Mouse (Mus musculus) heart, embryonic 15.5 days (tissue): ENCODE results near the gene Neurl3. TPM values are rescaled to one million over a fixed set of nuclear protein-coding genes. Genes with fewer than 3 reads are reported as not detected.

Experiments used
- ATAC-seq: fragments of 200-750 bp; cut with Nextera tagmentation; replicated peaks from 2 replicates; pipeline ENCODE4 v1.8.0; 2017; ENCODE audit warnings: low read depth, moderate TSS enrichment; ENCODE audit not compliant: insufficient number of reproducible peaks, insufficient read depth, low FRiP score
- H3K27ac ChIP-seq: fragments of 300-500 bp; sonication (generic); 2 replicates; pipeline ENCODE4 v1.5.1; 2015; ENCODE audit warnings: mild to moderate bottlenecking, inconsistent platforms
- H3K27me3 ChIP-seq: fragments of 300-500 bp; sonication (generic); 2 replicates; pipeline ENCODE4 v1.6.1; 2015; ENCODE audit warnings: inconsistent platforms
- H3K36me3 ChIP-seq: fragments of 300-500 bp; sonication (generic); 2 replicates; pipeline ENCODE4 v1.6.1; 2015; ENCODE audit warnings: mild to moderate bottlenecking, inconsistent platforms
- H3K4me1 ChIP-seq: fragments of 300-500 bp; sonication (generic); replicated peaks from 2 replicates; pipeline ENCODE4 v1.6.1; 2015; ENCODE audit warnings: inconsistent platforms
- H3K4me2 ChIP-seq: fragments of 300-500 bp; sonication (generic); 2 replicates; pipeline ENCODE4 v1.6.1; 2015; ENCODE audit warnings: inconsistent platforms, mild to moderate bottlenecking, moderate library complexity
- H3K4me3 ChIP-seq: fragments of 300-500 bp; sonication (generic); 2 replicates; pipeline ENCODE4 v1.5.1; 2015; ENCODE audit warnings: mild to moderate bottlenecking, inconsistent platforms
- H3K9ac ChIP-seq: fragments of 300-500 bp; sonication (generic); 2 replicates; pipeline ENCODE4 v1.6.1; 2015; ENCODE audit warnings: mild to moderate bottlenecking, inconsistent platforms
- H3K9me3 ChIP-seq: fragments of 300-500 bp; sonication (generic); replicated peaks from 2 replicates; pipeline ENCODE4 v1.6.1; 2016; ENCODE audit warnings: inconsistent platforms
- WGBS: fragments of 180-500 bp; shearing (Covaris S2); methylation state at CpG from one replicate; pipeline ENCODE4 v1.1.7; 2015; ENCODE audit warnings: mixed read lengths; 5-methylcytosine and 5-hydroxymethylcytosine counted together
- polyA plus RNA-seq: library from polyadenylated mRNA; unstranded; fragments of >200 nt; fragmentation: Nextera tagmentation; extraction: Ambion mirVana; gene quantifications from 2 replicates; pipeline ENCODE4 v1.2.1, GENCODE M21; 2015

The Neurl3 gene
- polyA plus RNA-seq, 1 experiment from 2014 or later: 4.5 TPM

GRCm38 (mm10) chr1:36307495-36308280 lies 33.2 kb upstream of the Neurl3 start, which contains the start of gene Arid5a:
Gene Arid5a, plus strand, starts transcription at chr1:36307733.
- H3K4me3 ChIP-seq: peak within 1 kb of the TSS; percentile 79
- under 1% methylated on average over 65 of the region's 65 CpGs for WGBS
- H3K9ac ChIP-seq: peak within 1 kb of the TSS; percentile 83
- H3K36me3 ChIP-seq: no peaks in the 10 kb centered on the region
- ATAC-seq: peak; percentile 82
- H3K4me2 ChIP-seq: peak within 1 kb of the TSS; percentile 89
- H3K9me3 ChIP-seq: no peaks in the 10 kb centered on the region
- no peaks in the 10 kb centered on the region for H3K27me3 ChIP-seq
- H3K4me1 ChIP-seq: peaks cover 44% of the 10 kb centered on the region
- peak within 1 kb of the TSS; percentile 88 for H3K27ac ChIP-seq

- Histone ChIP-seq H3K27me3 (no peaks in the 10 kb centered on the region), H3K4me3 (no peak overlapping the region), H3K4me1 (peaks cover 47% of the 10 kb centered on the region), H3K36me3 (no peaks in the 10 kb centered on the region), H3K9me3 (no peaks in the 10 kb centered on the region), H3K9ac (no peak overlapping the region), H3K27ac (no peak overlapping the region), H3K4me2 (no peak overlapping the region; the same call in 1 of the 2 replicates)
- ATAC-seq: no peak
- WGBS: 61% methylated on average over 7 of the region's 7 CpGs
Measured at GRCm38 (mm10) chr1:36307121-36307494, 32.6 kb upstream of the Neurl3 start.

GRCm38 (mm10) chr1:36306120-36306519 lies 31.6 kb upstream of the Neurl3 start:
- ATAC-seq: no peak

GRCm38 (mm10) chr1:36304764-36305163 lies 30.3 kb upstream of the Neurl3 start:
- H3K36me3 ChIP-seq: no peaks in the 10 kb centered on the region
- no peak overlapping the region for H3K4me3 ChIP-seq
- no peak overlapping the region for H3K9ac ChIP-seq
- no peak for ATAC-seq
- H3K27me3 ChIP-seq: peaks cover 10% of the 10 kb centered on the region
- no peaks in the 10 kb centered on the region for H3K9me3 ChIP-seq
- 0 out of 2 replicates have a peak overlapping the region, but pooled peaks have one; percentile 3 for H3K4me2 ChIP-seq
- peaks cover 44% of the 10 kb centered on the region for H3K4me1 ChIP-seq
- H3K27ac ChIP-seq: peak overlapping the region; percentile 68
- 32% methylated on average over 7 of the region's 7 CpGs for WGBS

More at GRCm38 (mm10) chr1:36306120-36306519, 31.6 kb upstream of the Neurl3 start:
- no peak overlapping the region for H3K4me3 ChIP-seq
- H3K9ac ChIP-seq: no peak overlapping the region
- H3K27ac ChIP-seq: no peak overlapping the region
- no peaks in the 10 kb centered on the region for H3K27me3 ChIP-seq
- H3K9me3 ChIP-seq: no peaks in the 10 kb centered on the region
- H3K4me1 ChIP-seq: peaks cover 47% of the 10 kb centered on the region
- no peaks in the 10 kb centered on the region for H3K36me3 ChIP-seq
- no peak overlapping the region for H3K4me2 ChIP-seq
- WGBS: 81% methylated on average over 6 of the region's 6 CpGs

GRCm38 (mm10) chr1:36303381-36304320 lies 29.2 kb upstream of the Neurl3 start:
- H3K9me3 ChIP-seq: no peaks in the 10 kb centered on the region
- peak overlapping the region; percentile 84 for H3K4me2 ChIP-seq
- H3K9ac ChIP-seq: peak overlapping the region; percentile 49; the same call in 1 of the 2 replicates
- H3K4me1 ChIP-seq: peaks cover 33% of the 10 kb centered on the region
- 8% methylated on average over 30 of the region's 30 CpGs for WGBS
- H3K27ac ChIP-seq: peak overlapping the region; percentile 89
- H3K36me3 ChIP-seq: no peaks in the 10 kb centered on the region
- ATAC-seq: peak; percentile 69
- H3K4me3 ChIP-seq: peak overlapping the region; percentile 44
- H3K27me3 ChIP-seq: peaks cover 21% of the 10 kb centered on the region

- Histone ChIP-seq H3K9ac (peak overlapping the region; percentile 49; the same call in 1 of the 2 replicates), H3K27me3 (peaks cover 27% of the 10 kb centered on the region), H3K9me3 (no peaks in the 10 kb centered on the region), H3K4me1 (peaks cover 29% of the 10 kb centered on the region), H3K27ac (peak overlapping the region; percentile 89), H3K36me3 (no peaks in the 10 kb centered on the region), H3K4me3 (peak overlapping the region; percentile 44), H3K4me2 (peak overlapping the region; percentile 84)
- no peak for ATAC-seq
- WGBS: 17% methylated on average over 9 of the region's 9 CpGs
Measured at GRCm38 (mm10) chr1:36302957-36303356, 28.5 kb upstream of the Neurl3 start.

GRCm38 (mm10) chr1:36302273-36302672 lies 27.8 kb upstream of the Neurl3 start:
- ATAC-seq: no peak
- Histone ChIP-seq H3K36me3 (no peaks in the 10 kb centered on the region), H3K27me3 (peaks cover 33% of the 10 kb centered on the region), H3K9ac (no peak overlapping the region), H3K4me2 (no peak overlapping the region), H3K4me3 (no peak overlapping the region), H3K27ac (no peak overlapping the region), H3K9me3 (no peaks in the 10 kb centered on the region), H3K4me1 (peaks cover 28% of the 10 kb centered on the region)
- WGBS: 60% methylated on average over 8 of the region's 8 CpGs

- Histone ChIP-seq H3K4me1 (peaks cover 26% of the 10 kb centered on the region), H3K4me3 (no peak overlapping the region), H3K4me2 (no peak overlapping the region), H3K27ac (no peak overlapping the region), H3K36me3 (no peaks in the 10 kb centered on the region), H3K9ac (no peak overlapping the region), H3K27me3 (peaks cover 37% of the 10 kb centered on the region), H3K9me3 (no peaks in the 10 kb centered on the region)
- WGBS: 84% methylated on average over 6 of the region's 6 CpGs
- ATAC-seq: no peak
Measured at GRCm38 (mm10) chr1:36300486-36300885, 26.0 kb upstream of the Neurl3 start.

GRCm38 (mm10) chr1:36299676-36300075 lies 25.2 kb upstream of the Neurl3 start:
- Histone ChIP-seq H3K9me3 (no peaks in the 10 kb centered on the region), H3K27me3 (peaks cover 37% of the 10 kb centered on the region), H3K4me2 (no peak overlapping the region), H3K27ac (no peak overlapping the region), H3K36me3 (no peaks in the 10 kb centered on the region), H3K4me1 (peaks cover 19% of the 10 kb centered on the region), H3K9ac (no peak overlapping the region), H3K4me3 (no peak overlapping the region)
- 61% methylated on average over 2 of the region's 2 CpGs for WGBS
- ATAC-seq: no peak

- 42% methylated on average over 13 of the region's 13 CpGs for WGBS
- no peak overlapping the region for H3K27ac ChIP-seq
- ATAC-seq: no peak
- no peaks in the 10 kb centered on the region for H3K36me3 ChIP-seq
- no peak overlapping the region for H3K9ac ChIP-seq
- peaks cover 14% of the 10 kb centered on the region for H3K4me1 ChIP-seq
- H3K9me3 ChIP-seq: no peaks in the 10 kb centered on the region
- peaks cover 37% of the 10 kb centered on the region for H3K27me3 ChIP-seq
- H3K4me3 ChIP-seq: no peak overlapping the region
- no peak overlapping the region for H3K4me2 ChIP-seq
Measured at GRCm38 (mm10) chr1:36299126-36299525, 24.6 kb upstream of the Neurl3 start.

- H3K4me2 ChIP-seq: no peak overlapping the region
- no peaks in the 10 kb centered on the region for H3K36me3 ChIP-seq
- H3K4me1 ChIP-seq: peaks cover 7% of the 10 kb centered on the region
- WGBS: 59% methylated on average over 4 of the region's 4 CpGs
- no peak overlapping the region for H3K27ac ChIP-seq
- ATAC-seq: no peak
- H3K9me3 ChIP-seq: no peaks in the 10 kb centered on the region
- H3K27me3 ChIP-seq: peaks cover 37% of the 10 kb centered on the region
- H3K4me3 ChIP-seq: no peak overlapping the region
- no peak overlapping the region for H3K9ac ChIP-seq
Measured at GRCm38 (mm10) chr1:36298107-36298506, 23.6 kb upstream of the Neurl3 start.
